Mouse (Mus musculus) fibroblast of lung, adult 2 months (primary cell): ENCODE measurements around the gene Gm26602.

Source experiments
- DNase-seq: peaks from one replicate; pipeline ENCODE4 v3.0.0-alpha.2; 2011; ENCODE audit warnings: low read depth

The Gm26602 gene

GRCm38 (mm10) chr10:79959847-79960601, 49.4 kb downstream of the Gm26602 start, which contains the start of gene Wdr18:
Wdr18 (plus strand) TSS chr10:79960152.
- DNase-seq = peak; percentile 100
